Mouse (Mus musculus): Measurements from ENCODE around the gene Lyrm4.

DNA sequence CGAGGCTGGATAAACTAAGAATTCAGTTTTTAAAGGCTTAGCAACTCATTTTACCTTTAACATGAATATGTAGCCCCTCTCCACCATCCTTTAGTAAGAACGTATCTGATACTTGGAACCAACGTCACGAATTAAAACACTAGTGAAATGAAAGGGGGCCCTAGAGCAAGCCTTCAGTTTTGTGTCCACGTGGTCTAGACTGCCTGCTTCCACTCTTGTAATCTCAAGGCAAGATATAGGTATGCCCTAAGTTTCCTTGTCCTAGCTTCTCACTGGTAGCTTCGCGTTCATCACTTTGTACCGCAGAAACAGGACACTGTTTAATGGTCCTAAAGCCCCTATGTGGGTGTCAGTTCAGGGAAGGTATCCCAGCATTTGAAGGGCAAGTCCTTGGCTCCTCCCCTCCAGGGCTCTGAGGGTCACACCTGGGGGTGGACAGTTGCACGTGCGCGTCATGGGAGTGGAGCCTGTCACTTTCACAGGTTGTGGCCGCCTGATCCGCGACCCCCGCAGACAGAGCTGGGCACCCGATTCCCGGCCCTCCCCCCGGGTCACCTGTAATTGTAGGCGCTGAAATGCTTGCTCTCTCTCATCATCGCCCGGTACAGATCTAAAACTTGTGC is 695 bp downstream of the Lyrm4 start:
- no peak for TF ChIP-seq CTCF (IDR thresholded peaks at IDR 0.05; ENCODE audit: extremely low read depth, insufficient read length, insufficient replicate concordance, low read depth, low read length)
- TF ChIP-seq POLR2A (IDR thresholded peaks at IDR 0.05; ENCODE audit: low read depth, low read length), result no peak
